Comparison of ENCODE assay signal across 33 mouse cellular contexts in the genomic region with DNA sequence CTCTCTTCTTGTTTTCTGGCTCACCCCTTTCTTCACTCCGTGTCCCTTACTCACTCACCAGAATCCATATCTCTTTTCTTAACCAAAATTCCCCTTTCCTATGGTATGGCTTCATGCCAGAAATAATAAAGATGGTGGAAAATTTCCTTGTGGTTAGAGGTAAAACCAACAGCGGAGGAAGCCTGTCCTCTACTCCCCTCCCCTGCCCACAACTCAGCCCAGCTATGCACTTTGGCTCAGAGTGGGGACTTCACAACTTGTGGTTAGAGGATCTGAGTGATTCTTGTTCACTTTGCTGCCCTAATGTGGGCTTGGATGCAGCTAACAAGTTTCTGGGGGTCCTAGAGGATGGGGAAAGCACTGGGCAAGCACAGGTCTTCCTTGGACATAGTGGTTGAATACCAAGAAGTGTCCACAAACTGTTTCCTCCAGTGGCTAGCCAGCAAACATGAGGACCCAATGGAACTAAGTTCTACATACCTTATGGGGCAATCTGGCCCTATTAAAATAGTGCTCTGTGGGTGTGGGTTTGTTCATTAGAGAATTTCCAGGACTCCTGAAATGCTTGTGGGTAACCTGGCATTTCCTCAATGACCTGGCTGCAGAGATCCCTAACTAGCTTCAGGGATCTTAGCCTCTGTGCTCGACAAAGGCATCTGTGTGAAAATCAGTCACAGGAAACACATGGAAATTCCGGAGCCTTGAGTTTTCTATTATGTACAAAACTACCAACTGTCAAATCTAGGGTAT.
DNase-seq lines count a peak whose midpoint lies in the region; ATAC-seq lines count a peak whose summit lies in the region.
"Had no signal": no experiment of that assay in that cellular context is flagged by ENCODE, and none has a peak within 500 bp of the region (broad histone marks: within the 10 kb centered on the region; RNA-seq: fewer than 3 reads in every experiment).

No protein-coding gene starts in this region.

- no peaks in the 10 kb centered on the region for H3K27me3 ChIP-seq in limb, embryonic 13.5 days
- H3K27me3 ChIP-seq: forebrain, embryonic 15.5 days; hindbrain, embryonic 13.5 days had no signal

- peak overlapping the region; percentile 15; the same call in 1 of the 2 replicates for H3K27ac ChIP-seq in limb, embryonic 13.5 days
- H3K27ac ChIP-seq: forebrain, embryonic 10.5 days; forebrain, embryonic 15.5 days; hindbrain, embryonic 13.5 days; liver, embryonic 14.5 days; stomach, postnatal 0 days had no signal

- H3K9me3 ChIP-seq in limb, embryonic 13.5 days: no peaks in the 10 kb centered on the region
- H3K9me3 ChIP-seq: forebrain, embryonic 10.5 days; forebrain, embryonic 15.5 days; G1E; hindbrain, embryonic 13.5 days had no signal

- H3K36me3 ChIP-seq in limb, embryonic 13.5 days: no peaks in the 10 kb centered on the region
- H3K36me3 ChIP-seq: forebrain, embryonic 10.5 days; forebrain, embryonic 15.5 days; G1E; hindbrain, embryonic 13.5 days had no signal

- no peak overlapping the region for H3K4me2 ChIP-seq in limb, embryonic 13.5 days (replicated peaks)
- H3K4me2 ChIP-seq: forebrain, embryonic 15.5 days; heart, embryonic 11.5 days; hindbrain, embryonic 13.5 days; lung, embryonic 14.5 days had no signal

- intact Hi-C loops in heart, postnatal 25 days (cut with DNase I): no loop called here

- H3K9ac ChIP-seq in limb, embryonic 13.5 days: no peak overlapping the region
- H3K9ac ChIP-seq: forebrain, embryonic 15.5 days; hindbrain, embryonic 13.5 days; liver, embryonic 14.5 days; lung, embryonic 14.5 days had no signal

- 55% methylated on average over 4 of the region's 4 CpGs for WGBS in limb, embryonic 13.5 days

- H3K4me3 ChIP-seq in limb, embryonic 13.5 days: no peak overlapping the region
- H3K4me3 ChIP-seq: forebrain, embryonic 10.5 days; forebrain, embryonic 15.5 days; hindbrain, embryonic 13.5 days had no signal

- peaks cover 9% of the 10 kb centered on the region; the same call in 1 of the 2 replicates for H3K4me1 ChIP-seq in limb, embryonic 13.5 days

- DNase-seq in heart, adult 11 months: peak; percentile 79
- DNase-seq in heart, postnatal 25 days (ENCODE audit: low spot score): no peak
- DNase-seq in NIH3T3 (ENCODE audit: low read depth): peak; percentile 22
- DNase-seq in adrenal gland, postnatal 36 days: no peak
- no peak for DNase-seq in spleen, postnatal 36 days (ENCODE audit: low spot score in 2 of 2)
- DNase-seq in kidney, adult 8-10 months: no peak
- DNase-seq: adrenal gland, adult 2 months; B cell, adult 2 months; cerebellum, adult 11 months; cerebellum, adult 9-11 months; gastrocnemius, postnatal 25 days; heart, adult 18-20 months; heart, postnatal 4 days; kidney, adult 9 months; kidney, postnatal 10 days; layer of hippocampus, adult 9-11 months; liver; lung, embryonic 14.5 days; lung, postnatal 14 days; midbrain, embryonic 14.5 days; spleen, adult 18-20 months; thymus, adult 18-20 months; thymus, postnatal 25 days had no signal

- ATAC-seq in limb, embryonic 13.5 days (ENCODE audit: low FRiP score, low read depth): peak; percentile 28; the same call in 1 of the 2 replicates
- ATAC-seq: activated CD4-positive, CD25-positive, alpha-beta regulatory T cell, adult 4 months; forebrain, embryonic 15.5 days; intestine, embryonic 16.5 days had no signal

Comparison
In these comparisons a context has a peak if more than half of its experiments do, and no peak if none do; other contexts are left out.
1. DNase-seq: peak in heart, adult 11 months (single experiment) and NIH3T3 (single experiment); none in heart, postnatal 25 days (single experiment), adrenal gland, postnatal 36 days (0 of 2), spleen, postnatal 36 days (0 of 2) and kidney, adult 8-10 months (0 of 2).